Mouse (Mus musculus): ENCODE results near the gene Snx29. TPM values are rescaled to one million over a fixed set of nuclear protein-coding genes. Genes with fewer than 3 reads are reported as not detected.
"Not testable (repeated sequence)": the region's sequence is repeated elsewhere in the genome, so short reads cannot be mapped to it uniquely, and the experiment has no call there.

Snx29 gene
- polyA plus RNA-seq, 1 experiment from 2014 or later = 16.0 TPM

GRCm38 (mm10) chr16:11504666-11505491, 182.2 kb downstream of the Snx29 start:
- Histone ChIP-seq H3K9ac (no peak overlapping the region), H3K4me2 (replicated peaks) (no peak overlapping the region), H3K4me1 (no peaks in the 10 kb centered on the region), H3K27ac (no peak overlapping the region), H3K36me3 (no peaks in the 10 kb centered on the region), H3K9me3 (no peaks in the 10 kb centered on the region), H3K27me3 (no peaks in the 10 kb centered on the region), H3K4me3 (no peak overlapping the region)
- ATAC-seq (ENCODE audit: insufficient number of reproducible peaks, insufficient read depth, low FRiP score, low TSS enrichment) = no peak
- 83% methylated on average over 2 of the region's 2 CpGs for WGBS

- Histone ChIP-seq H3K4me3 (no peak overlapping the region), H3K9ac (no peak overlapping the region), H3K4me1 (0 out of 2 replicates have a peak, but pooled peaks cover 3% of the 10 kb centered on the region), H3K36me3 (no peaks in the 10 kb centered on the region), H3K9me3 (no peaks in the 10 kb centered on the region), H3K27ac (no peak overlapping the region), H3K27me3 (no peaks in the 10 kb centered on the region), H3K4me2 (replicated peaks) (no peak overlapping the region)
- ATAC-seq (ENCODE audit: insufficient number of reproducible peaks, insufficient read depth, low FRiP score, low TSS enrichment) = no peak
- WGBS = 79% methylated on average over 5 of the region's 5 CpGs
These were observed 182.9 kb downstream of the Snx29 start for GRCm38 (mm10) chr16:11505492-11506176.

- no peaks in the 10 kb centered on the region for H3K36me3 ChIP-seq
- no peaks in the 10 kb centered on the region for H3K9me3 ChIP-seq
- H3K9ac ChIP-seq = no peak overlapping the region
- H3K4me3 ChIP-seq = no peak overlapping the region
- H3K27ac ChIP-seq = no peak overlapping the region
- WGBS = 55% methylated on average over 9 of the region's 9 CpGs
- H3K4me2 ChIP-seq (replicated peaks) = no peak overlapping the region
- no peaks in the 10 kb centered on the region for H3K27me3 ChIP-seq
- ATAC-seq (ENCODE audit: insufficient number of reproducible peaks, insufficient read depth, low FRiP score, low TSS enrichment) = no peak
- 0 out of 2 replicates have a peak, but pooled peaks cover 3% of the 10 kb centered on the region for H3K4me1 ChIP-seq
These were observed 184.6 kb downstream of the Snx29 start for GRCm38 (mm10) chr16:11507188-11507731.

- WGBS = 84% methylated on average over 7 of the region's 7 CpGs
- no peak for ATAC-seq (ENCODE audit: insufficient number of reproducible peaks, insufficient read depth, low FRiP score, low TSS enrichment)
- Histone ChIP-seq H3K9me3 (no peaks in the 10 kb centered on the region), H3K27ac (no peak overlapping the region), H3K27me3 (no peaks in the 10 kb centered on the region), H3K4me2 (replicated peaks) (no peak overlapping the region), H3K36me3 (no peaks in the 10 kb centered on the region), H3K4me3 (no peak overlapping the region), H3K4me1 (0 out of 2 replicates have a peak, but pooled peaks cover 3% of the 10 kb centered on the region), H3K9ac (no peak overlapping the region)
These were observed 185.6 kb downstream of the Snx29 start for GRCm38 (mm10) chr16:11508341-11508740.

GRCm38 (mm10) chr16:11510416-11510815, 187.7 kb downstream of the Snx29 start:
- Histone ChIP-seq H3K9ac (no peak overlapping the region), H3K4me3 (no peak overlapping the region), H3K27ac (no peak overlapping the region), H3K27me3 (no peaks in the 10 kb centered on the region), H3K4me2 (replicated peaks) (no peak overlapping the region), H3K9me3 (no peaks in the 10 kb centered on the region), H3K36me3 (no peaks in the 10 kb centered on the region), H3K4me1 (0 out of 2 replicates have a peak, but pooled peaks cover 3% of the 10 kb centered on the region)
- WGBS = 81% methylated on average over 2 of the region's 2 CpGs
- no peak for ATAC-seq (ENCODE audit: insufficient number of reproducible peaks, insufficient read depth, low FRiP score, low TSS enrichment)

GRCm38 (mm10) chr16:11510854-11511253, 188.1 kb downstream of the Snx29 start:
- H3K36me3 ChIP-seq = no peaks in the 10 kb centered on the region
- no peak overlapping the region for H3K9ac ChIP-seq
- WGBS = 53% methylated on average over 3 of the region's 3 CpGs
- H3K4me2 ChIP-seq (replicated peaks) = no peak overlapping the region
- H3K9me3 ChIP-seq = no peaks in the 10 kb centered on the region
- H3K27ac ChIP-seq = no peak overlapping the region
- no peak for ATAC-seq (ENCODE audit: insufficient number of reproducible peaks, insufficient read depth, low FRiP score, low TSS enrichment)
- H3K4me1 ChIP-seq = 0 out of 2 replicates have a peak, but pooled peaks cover 3% of the 10 kb centered on the region
- no peaks in the 10 kb centered on the region for H3K27me3 ChIP-seq
- H3K4me3 ChIP-seq = no peak overlapping the region

- H3K4me2 ChIP-seq (replicated peaks); H3K4me3 ChIP-seq; H3K4me1 ChIP-seq; H3K27me3 ChIP-seq; H3K36me3 ChIP-seq; H3K9ac ChIP-seq; H3K9me3 ChIP-seq; ATAC-seq (ENCODE audit: insufficient number of reproducible peaks, insufficient read depth, low FRiP score, low TSS enrichment); H3K27ac ChIP-seq: not testable (repeated sequence)
- WGBS = 89% methylated on average over 7 of the region's 7 CpGs
These were observed 189.0 kb downstream of the Snx29 start for GRCm38 (mm10) chr16:11511696-11512095.

- no peak for ATAC-seq (ENCODE audit: insufficient number of reproducible peaks, insufficient read depth, low FRiP score, low TSS enrichment)
- Histone ChIP-seq H3K4me3 (no peak overlapping the region), H3K4me1 (no peaks in the 10 kb centered on the region), H3K36me3 (peaks cover 4% of the 10 kb centered on the region; the same call in 1 of the 2 replicates), H3K9ac (no peak overlapping the region), H3K4me2 (replicated peaks) (no peak overlapping the region), H3K9me3 (no peaks in the 10 kb centered on the region), H3K27me3 (no peaks in the 10 kb centered on the region), H3K27ac (no peak overlapping the region)
- WGBS = 93% methylated on average over 2 of the region's 2 CpGs
These were observed 194.0 kb downstream of the Snx29 start for GRCm38 (mm10) chr16:11516681-11517080.

- ATAC-seq (ENCODE audit: insufficient number of reproducible peaks, insufficient read depth, low FRiP score, low TSS enrichment) = no peak
- Histone ChIP-seq H3K36me3 (peaks cover 4% of the 10 kb centered on the region; the same call in 1 of the 2 replicates), H3K27me3 (no peaks in the 10 kb centered on the region), H3K4me3 (no peak overlapping the region), H3K9me3 (no peaks in the 10 kb centered on the region), H3K27ac (no peak overlapping the region), H3K4me1 (no peaks in the 10 kb centered on the region), H3K9ac (no peak overlapping the region), H3K4me2 (replicated peaks) (no peak overlapping the region)
- 93% methylated on average over 6 of the region's 6 CpGs for WGBS
These were observed 194.7 kb downstream of the Snx29 start for GRCm38 (mm10) chr16:11517385-11517784.

GRCm38 (mm10) chr16:11518803-11519498, 196.2 kb downstream of the Snx29 start:
- H3K27ac ChIP-seq = no peak overlapping the region
- no peak overlapping the region for H3K9ac ChIP-seq
- no peak overlapping the region for H3K4me3 ChIP-seq
- H3K4me1 ChIP-seq = no peaks in the 10 kb centered on the region
- WGBS = 75% methylated on average over 12 of the region's 12 CpGs
- H3K36me3 ChIP-seq = peaks cover 4% of the 10 kb centered on the region; the same call in 1 of the 2 replicates
- no peaks in the 10 kb centered on the region for H3K9me3 ChIP-seq
- no peak overlapping the region for H3K4me2 ChIP-seq (replicated peaks)
- no peak for ATAC-seq (ENCODE audit: insufficient number of reproducible peaks, insufficient read depth, low FRiP score, low TSS enrichment)
- H3K27me3 ChIP-seq = no peaks in the 10 kb centered on the region

GRCm38 (mm10) chr16:11526104-11526786, 203.5 kb downstream of the Snx29 start:
- ATAC-seq (ENCODE audit: insufficient number of reproducible peaks, insufficient read depth, low FRiP score, low TSS enrichment) = no peak
- 72% methylated on average over 10 of the region's 10 CpGs for WGBS
- no peak overlapping the region for H3K4me2 ChIP-seq (replicated peaks)

More at GRCm38 (mm10) chr16:11526104-11526786, 203.5 kb downstream of the Snx29 start:
- Histone ChIP-seq H3K27ac (no peak overlapping the region), H3K4me3 (no peak overlapping the region), H3K4me1 (0 out of 2 replicates have a peak, but pooled peaks cover 2% of the 10 kb centered on the region), H3K9ac (no peak overlapping the region), H3K9me3 (no peaks in the 10 kb centered on the region), H3K27me3 (no peaks in the 10 kb centered on the region), H3K36me3 (no peaks in the 10 kb centered on the region)
